Mouse (Mus musculus) heart, embryonic 16.5 days (tissue): ENCODE data around the gene Pigs. TPM values are rescaled to one million over a fixed set of nuclear protein-coding genes. Genes with fewer than 3 reads are reported as not detected.
A peak's percentile ranks its signal among the peaks of the same experiment; 100 is the strongest.

Source experiments
- ATAC-seq: fragments of 200-750 bp; cut with Nextera tagmentation; replicated peaks from 2 replicates; pipeline ENCODE4 v1.8.0; 2017; ENCODE audit warnings: moderate number of reproducible peaks; ENCODE audit not compliant: insufficient read depth, low FRiP score; ENCODE audit errors: extremely low read depth
- H3K27ac ChIP-seq: fragments of 300-500 bp; sonication (generic); 2 replicates; pipeline ENCODE4 v1.5.1; 2014; ENCODE audit warnings: mild to moderate bottlenecking, low read length, control low read depth, moderate library complexity
- H3K27me3 ChIP-seq: fragments of 300-500 bp; sonication (generic); 2 replicates; pipeline ENCODE4 v1.6.1; 2014; ENCODE audit warnings: low read length, mixed read lengths; ENCODE audit not compliant: control insufficient read depth, insufficient read depth
- H3K36me3 ChIP-seq: fragments of 300-500 bp; sonication (generic); 2 replicates; pipeline ENCODE4 v1.6.1; 2014; ENCODE audit not compliant: control insufficient read depth, insufficient read depth
- H3K4me1 ChIP-seq: fragments of 300-500 bp; sonication (generic); 2 replicates; pipeline ENCODE4 v1.6.1; 2014; ENCODE audit warnings: low read length, mixed read lengths; ENCODE audit not compliant: control insufficient read depth, insufficient read depth
- H3K4me2 ChIP-seq: fragments of 300-500 bp; sonication (generic); 2 replicates; pipeline ENCODE4 v1.6.1; 2014; ENCODE audit warnings: low read depth, mild to moderate bottlenecking, control low read depth, low read length
- H3K4me3 ChIP-seq: fragments of 300-500 bp; sonication (generic); 2 replicates; pipeline ENCODE4 v1.5.1; 2014; ENCODE audit warnings: mild to moderate bottlenecking, control low read depth, low read length
- H3K9ac ChIP-seq: fragments of 300-500 bp; sonication (generic); 2 replicates; pipeline ENCODE4 v1.6.1; 2014; ENCODE audit warnings: low read length, control low read depth
- H3K9me3 ChIP-seq: fragments of 300-500 bp; sonication (generic); replicated peaks from 2 replicates; pipeline ENCODE4 v1.6.1; 2016; ENCODE audit warnings: low read length; ENCODE audit not compliant: control insufficient read depth
- WGBS: fragments of 180-500 bp; shearing (Covaris S2); extraction: QIAGEN DNeasy Blood & Tissue Kit; methylation state at CpG from one replicate; pipeline ENCODE4 v1.1.7; 2014; 5-methylcytosine and 5-hydroxymethylcytosine counted together
- polyA plus RNA-seq: library from polyadenylated mRNA; unstranded; fragments of >200 nt; fragmentation: Nextera tagmentation; extraction: Ambion mirVana; gene quantifications from 2 replicates; pipeline ENCODE4 v1.2.1, GENCODE M21; 2015

The Pigs gene
- polyA plus RNA-seq, 1 experiment from 2014 or later = 52.3 TPM

GRCm38 (mm10) chr11:78382701-78383100 is 54.5 kb downstream of the Pigs start:
- H3K4me3 ChIP-seq = no peak overlapping the region
- H3K36me3 ChIP-seq = no peaks in the 10 kb centered on the region
- H3K4me2 ChIP-seq = no peak overlapping the region
- H3K27ac ChIP-seq = no peak overlapping the region
- peaks cover 2% of the 10 kb centered on the region; the same call in 1 of the 2 replicates for H3K27me3 ChIP-seq
- 33% methylated on average over 5 of the region's 5 CpGs for WGBS
- no peaks in the 10 kb centered on the region for H3K9me3 ChIP-seq
- no peaks in the 10 kb centered on the region for H3K4me1 ChIP-seq
- H3K9ac ChIP-seq = no peak overlapping the region
- ATAC-seq = no peak

DNA sequence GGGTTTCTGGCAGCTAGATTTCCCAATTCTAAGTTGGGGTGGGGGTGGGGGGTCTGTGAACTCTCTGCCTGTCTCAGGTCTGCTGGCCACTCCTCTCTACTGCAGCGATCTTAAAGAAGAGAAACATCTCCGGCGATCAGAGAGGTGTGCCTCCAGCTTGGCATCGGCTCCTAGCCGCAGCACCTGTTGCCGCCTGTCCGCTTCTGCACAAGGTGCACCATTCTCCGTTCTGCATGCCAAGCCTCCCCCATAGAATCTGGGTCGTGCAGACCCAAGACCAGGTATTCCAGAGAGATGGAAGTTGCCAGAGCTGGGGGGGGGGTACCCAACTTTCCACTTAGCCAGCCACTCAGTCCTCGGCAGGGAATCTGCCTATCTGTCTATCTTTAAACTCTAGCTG is 57.6 kb downstream of the Pigs start:
- Histone ChIP-seq H3K9ac (no peak overlapping the region), H3K4me2 (no peak overlapping the region), H3K4me3 (0 out of 2 replicates have a peak overlapping the region, but pooled peaks have one; percentile 9), H3K4me1 (no peaks in the 10 kb centered on the region), H3K9me3 (no peaks in the 10 kb centered on the region), H3K36me3 (no peaks in the 10 kb centered on the region), H3K27ac (no peak overlapping the region), H3K27me3 (no peaks in the 10 kb centered on the region; the same call in 1 of the 2 replicates)
- 77% methylated on average over 10 of the region's 10 CpGs for WGBS
- no peak for ATAC-seq

GRCm38 (mm10) chr11:78386508-78387043 is 58.4 kb downstream of the Pigs start, which contains the start of gene Foxn1:
Gene Foxn1 (minus strand): TSS chr11:78386558.
- Histone ChIP-seq H3K27me3 (no peaks in the 10 kb centered on the region; the same call in 1 of the 2 replicates), H3K27ac (no peak within 1 kb of the TSS), H3K36me3 (no peaks in the 10 kb centered on the region), H3K4me3 (0 out of 2 replicates have a peak within 1 kb of the TSS, but pooled peaks have one; percentile 9), H3K4me2 (no peak within 1 kb of the TSS), H3K9ac (no peak within 1 kb of the TSS), H3K4me1 (no peaks in the 10 kb centered on the region), H3K9me3 (no peaks in the 10 kb centered on the region)
- WGBS = 76% methylated on average over 14 of the region's 14 CpGs
- ATAC-seq = no peak

Other genes with a start within 250 kb of the Pigs start
- 27.6 TPM in 2 replicates for gene Eral1, start 248.0 kb upstream of the Pigs start, polyA plus RNA-seq
- 14.9 and 15.2 TPM in 2 replicates for gene Fam222b, start 233.8 kb upstream of the Pigs start, polyA plus RNA-seq
- 37.3 and 39.1 TPM in 2 replicates for gene Traf4, start 162.8 kb upstream of the Pigs start, polyA plus RNA-seq
- gene Nek8, start 151.7 kb upstream of the Pigs start, polyA plus RNA-seq = 17.7 TPM in 2 replicates
- gene Tlcd1, start 151.7 kb upstream of the Pigs start, polyA plus RNA-seq = 14.2 and 16.1 TPM in 2 replicates
- 708 and 711 TPM in 2 replicates for gene Rpl23a, start 144.8 kb upstream of the Pigs start, polyA plus RNA-seq
- 51.5 and 60.8 TPM in 2 replicates for gene Rab34, start 140.0 kb upstream of the Pigs start, polyA plus RNA-seq
- gene Proca1, start 135.0 kb upstream of the Pigs start, polyA plus RNA-seq = 2.4 and 2.6 TPM in 2 replicates
- gene Sdf2, start 82.7 kb upstream of the Pigs start, polyA plus RNA-seq = 58.0 and 64.5 TPM in 2 replicates
- gene Supt6, start 82.4 kb upstream of the Pigs start, polyA plus RNA-seq = 16.3 and 16.9 TPM in 2 replicates
- gene 2610507B11Rik, start 66.7 kb upstream of the Pigs start, polyA plus RNA-seq = 67.1 and 70.8 TPM in 2 replicates
- 0.32 and 0.51 TPM in 2 replicates for gene BC030499, start 37.6 kb upstream of the Pigs start, polyA plus RNA-seq
- 27.7 and 28.5 TPM in 2 replicates for gene Spag5, start 26.9 kb upstream of the Pigs start, polyA plus RNA-seq
- gene Aldoc, start 5.4 kb upstream of the Pigs start, polyA plus RNA-seq = 29.0 and 30.7 TPM in 2 replicates
- 34.0 and 37.1 TPM in 2 replicates for gene Unc119, start 15.1 kb downstream of the Pigs start, polyA plus RNA-seq
- gene Foxn1, start 58.1 kb downstream of the Pigs start, polyA plus RNA-seq = 4.1 and 7.9 TPM in 2 replicates
- gene Slc13a2, start 93.8 kb downstream of the Pigs start, polyA plus RNA-seq = 0.10 and 0.70 TPM in 2 replicates
- gene Slc46a1, start 137.3 kb downstream of the Pigs start, polyA plus RNA-seq = 6.1 and 7.2 TPM in 2 replicates
- gene Sarm1, start 169.3 kb downstream of the Pigs start, polyA plus RNA-seq = 0.12 and 0.21 TPM in 2 replicates
- gene Vtn, start 170.7 kb downstream of the Pigs start, polyA plus RNA-seq = 2.1 and 2.3 TPM in 2 replicates
- gene Sebox, start 175.0 kb downstream of the Pigs start, polyA plus RNA-seq = not detected in 2 replicates
- 40.3 and 43.9 TPM in 2 replicates for gene Tmem199, start 183.8 kb downstream of the Pigs start, polyA plus RNA-seq
- 186 and 187 TPM in 2 replicates for gene Poldip2, start 183.8 kb downstream of the Pigs start, polyA plus RNA-seq
- gene Tnfaip1, start 207.9 kb downstream of the Pigs start, polyA plus RNA-seq = 70.5 and 78.4 TPM in 2 replicates
- gene Ift20, start 207.9 kb downstream of the Pigs start, polyA plus RNA-seq = 98.4 and 109 TPM in 2 replicates
- gene Tmem97, start 222.4 kb downstream of the Pigs start, polyA plus RNA-seq = 46.8 and 48.1 TPM in 2 replicates